Mouse (Mus musculus) liver, adult 2 months (tissue): Measurements from ENCODE around the gene Clmp.

Experiments
- CTCF ChIP-seq: fragments of 200-500 bp; IDR thresholded peaks from 2 replicates; pipeline ENCODE4 v1.5.1; 2011; ENCODE audit warnings: low read depth, low read length, control low read depth
- POLR2A ChIP-seq: fragments of 200-500 bp; IDR thresholded peaks from 2 replicates; pipeline ENCODE4 v1.6.1; 2011; ENCODE audit warnings: low read length, control low read depth; ENCODE audit not compliant: insufficient read depth; ENCODE audit errors: extremely low read depth

DNA sequence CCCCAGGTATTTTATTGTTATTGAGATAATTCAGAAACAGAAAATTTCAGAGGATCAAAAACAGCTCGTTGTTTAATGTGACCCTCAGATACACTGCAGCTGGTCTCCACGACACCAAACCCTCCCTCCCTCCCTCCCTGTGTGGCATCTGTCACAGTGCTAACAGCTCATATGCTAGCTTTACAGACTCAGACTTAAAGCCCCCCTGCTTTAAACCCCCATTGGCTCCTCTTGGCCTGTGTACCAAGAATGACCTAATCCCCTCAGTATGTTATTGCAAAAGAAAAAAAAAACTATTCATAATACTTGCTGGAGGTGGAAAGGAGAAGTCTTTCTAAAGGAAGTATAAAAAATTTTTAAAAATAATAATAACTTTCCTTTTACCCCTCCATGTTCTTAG, 46.5 kb downstream of the Clmp start:
- TF ChIP-seq POLR2A (no peak), CTCF (no peak)
